Mouse (Mus musculus) liver, adult 2 months (tissue): ENCODE data around the gene Ralgapa2.

Experiments used
- CTCF ChIP-seq: fragments of 200-500 bp; IDR thresholded peaks from 2 replicates; pipeline ENCODE4 v1.5.1; 2011; ENCODE audit warnings: low read depth, low read length, control low read depth
- POLR2A ChIP-seq: fragments of 200-500 bp; IDR thresholded peaks from 2 replicates; pipeline ENCODE4 v1.6.1; 2011; ENCODE audit warnings: low read length, control low read depth; ENCODE audit not compliant: insufficient read depth; ENCODE audit errors: extremely low read depth

- TF ChIP-seq POLR2A (no peak), CTCF (no peak)
Observed at GRCm38 (mm10) chr2:146556148-146556547, 44.0 kb upstream of the Ralgapa2 start.
